Mouse (Mus musculus) lung, postnatal 10 days (tissue): ENCODE results near the gene Chst5.
A peak's percentile ranks its signal among the peaks of the same experiment; 100 is the strongest.
"Not testable (repeated sequence)": the region's sequence is repeated elsewhere in the genome, so short reads cannot be mapped to it uniquely, and the experiment has no call there.

ENCODE experiments used
- DNase-seq: peaks from one replicate; pipeline ENCODE4 v3.0.0; 2021

Chst5 gene

DNA sequence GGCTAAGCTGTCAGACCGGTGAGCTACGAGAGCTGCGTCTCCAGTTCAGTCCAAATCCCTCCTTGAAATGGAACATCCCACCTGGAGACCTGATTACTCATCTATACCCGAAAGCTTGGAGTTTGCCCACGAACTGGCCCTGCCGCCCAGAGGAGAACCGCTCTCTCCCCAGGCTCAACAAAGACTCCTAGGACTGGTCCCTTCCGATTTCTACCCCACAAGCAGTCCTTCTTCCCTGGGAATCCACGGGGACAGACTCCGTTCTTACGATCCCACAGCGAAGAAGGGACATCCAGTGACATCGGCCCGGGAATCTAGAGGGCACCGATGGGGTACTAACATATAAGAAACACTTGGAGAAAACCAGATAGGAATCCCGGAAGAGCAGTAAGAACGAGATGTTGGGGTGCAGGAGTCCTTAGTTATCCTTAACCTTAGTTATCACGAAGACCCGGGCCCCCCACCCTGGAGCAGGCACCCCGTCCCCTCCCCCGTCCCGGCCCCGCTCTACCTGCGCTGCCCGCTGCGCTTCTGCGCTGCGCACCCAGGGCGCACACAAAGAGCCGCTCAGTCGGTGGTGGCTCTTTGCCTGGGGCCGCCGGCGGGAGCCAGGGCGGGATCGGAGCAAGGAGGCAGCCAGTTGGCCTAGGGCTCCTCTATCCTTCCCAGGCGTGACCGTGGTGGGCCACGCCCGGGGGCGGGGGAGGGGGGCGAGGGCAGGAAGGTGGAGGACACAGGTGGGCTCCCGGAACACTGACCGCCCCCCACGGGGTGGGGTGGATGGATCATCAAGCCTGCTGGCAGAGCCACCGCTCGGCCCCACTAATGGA, at the start of gene Chst5:
Gene Chst5, minus strand, starts transcription at position 827 of the 830 bp plus-strand sequence.
- no peak for DNase-seq

DNA sequence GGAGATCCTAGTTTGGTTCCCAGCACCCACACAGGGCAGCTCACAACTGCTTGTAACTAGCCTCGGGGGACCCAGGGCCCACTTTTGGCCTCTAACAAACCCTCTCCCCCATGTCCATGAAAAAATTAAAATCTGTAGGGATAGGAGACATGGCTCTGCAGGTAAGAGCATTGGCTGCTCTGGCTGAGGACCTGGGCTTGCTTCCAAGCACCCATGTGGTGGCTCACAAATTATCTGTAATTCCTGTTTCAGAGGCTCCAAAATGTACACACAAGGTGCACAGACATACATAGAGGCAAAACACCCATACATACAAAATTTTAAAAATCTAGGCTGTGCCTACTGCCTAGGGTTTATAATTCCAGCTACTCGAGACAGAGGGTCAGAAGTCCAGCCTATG, 47.0 kb upstream of the Chst5 start:
- no peak for DNase-seq

DNA sequence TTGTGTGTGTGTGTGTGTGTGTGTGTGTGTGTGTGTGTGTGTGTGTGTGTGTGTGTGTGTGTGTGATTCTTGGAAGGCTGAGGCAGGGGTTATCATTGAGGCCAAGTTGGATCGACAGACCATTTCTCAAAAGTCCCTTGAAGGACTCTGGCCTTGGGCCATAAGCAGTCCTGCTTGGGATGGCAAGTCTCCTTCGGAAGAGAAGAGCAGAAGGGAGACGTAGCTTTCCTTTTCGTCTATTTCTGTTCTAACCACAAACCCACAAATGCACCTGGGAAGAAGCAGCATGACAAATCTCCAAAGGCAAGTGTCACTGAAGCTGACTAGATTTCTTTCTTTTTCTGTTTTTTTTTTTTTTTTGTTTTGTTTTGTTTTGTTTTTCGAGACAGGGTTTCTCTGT, 45.6 kb upstream of the Chst5 start:
- no peak for DNase-seq

DNA sequence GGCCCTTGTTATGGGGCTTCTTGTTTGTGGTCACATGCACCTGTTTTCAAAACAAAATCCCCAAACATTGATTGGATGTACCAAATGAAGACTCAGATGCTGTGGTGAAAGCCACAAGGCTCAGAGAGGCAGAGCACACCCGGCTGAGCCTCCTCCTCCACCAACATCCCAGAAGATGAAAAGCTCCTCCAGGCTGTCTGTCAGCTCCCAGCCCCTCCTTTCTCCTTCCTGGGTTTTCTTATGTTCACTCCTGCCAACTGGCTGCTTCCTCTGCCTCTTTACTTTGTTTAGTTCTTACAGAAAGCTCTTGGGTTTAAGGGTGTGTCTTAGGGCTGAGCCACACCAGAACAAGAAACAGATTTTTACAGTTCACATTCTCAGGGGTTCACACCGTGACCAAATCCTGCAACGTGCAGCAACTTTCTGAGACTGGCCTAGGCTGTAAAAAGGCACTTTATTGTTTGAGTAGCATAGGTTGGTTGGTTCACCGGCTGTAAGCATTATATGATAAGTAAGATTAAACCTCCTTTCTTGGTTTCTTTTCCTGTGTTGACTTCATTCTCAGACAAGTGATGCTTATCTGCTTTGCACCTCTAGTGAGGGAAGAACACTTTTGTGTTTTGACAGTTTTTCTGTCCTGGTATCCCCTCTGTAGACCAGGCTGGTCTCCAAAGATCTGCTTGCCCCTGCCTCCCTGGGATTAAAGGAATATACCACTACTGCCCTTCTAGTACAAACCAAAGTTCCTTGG, 44.8 kb upstream of the Chst5 start:
- DNase-seq: peak; percentile 34

DNA sequence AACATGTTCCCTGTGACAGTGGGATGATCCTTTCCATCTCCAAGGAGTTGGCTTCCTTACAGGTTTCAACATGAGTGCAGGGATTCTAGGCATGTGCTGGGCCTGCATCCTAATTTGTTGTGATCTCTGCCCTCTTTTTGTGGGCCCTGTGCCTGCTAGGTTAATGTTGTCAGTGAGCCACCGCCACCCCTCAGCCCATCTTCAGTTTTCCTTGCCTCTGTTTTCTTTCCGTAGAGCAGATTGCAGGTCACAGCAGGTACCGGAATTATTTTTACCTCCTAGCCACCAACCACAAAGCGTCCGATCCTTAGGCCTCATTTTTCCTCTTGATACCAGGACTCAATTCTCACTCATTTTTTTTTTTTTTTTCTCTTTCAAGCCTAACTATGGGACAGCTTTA, 41.7 kb upstream of the Chst5 start:
- no peak for DNase-seq

DNA sequence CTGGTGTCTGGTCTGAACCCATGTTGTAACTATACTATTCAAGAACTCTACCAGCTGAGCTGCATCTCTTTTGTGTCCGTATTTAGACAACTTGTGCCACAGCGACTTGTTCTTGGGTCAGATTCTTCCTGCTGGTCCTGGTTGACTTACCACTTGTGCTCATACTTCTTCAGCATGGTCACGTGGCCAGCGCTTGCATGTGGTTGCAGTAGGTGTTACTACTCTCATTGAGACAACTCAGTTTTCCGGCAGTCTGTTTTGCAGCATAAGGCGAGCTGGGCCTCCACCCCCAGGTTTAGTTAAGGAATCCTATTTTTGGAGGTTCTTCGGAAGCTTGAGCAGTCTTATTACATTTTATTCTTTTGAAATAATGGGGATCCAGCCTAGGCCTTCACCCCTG, 41.1 kb upstream of the Chst5 start:
- DNase-seq: no peak

DNA sequence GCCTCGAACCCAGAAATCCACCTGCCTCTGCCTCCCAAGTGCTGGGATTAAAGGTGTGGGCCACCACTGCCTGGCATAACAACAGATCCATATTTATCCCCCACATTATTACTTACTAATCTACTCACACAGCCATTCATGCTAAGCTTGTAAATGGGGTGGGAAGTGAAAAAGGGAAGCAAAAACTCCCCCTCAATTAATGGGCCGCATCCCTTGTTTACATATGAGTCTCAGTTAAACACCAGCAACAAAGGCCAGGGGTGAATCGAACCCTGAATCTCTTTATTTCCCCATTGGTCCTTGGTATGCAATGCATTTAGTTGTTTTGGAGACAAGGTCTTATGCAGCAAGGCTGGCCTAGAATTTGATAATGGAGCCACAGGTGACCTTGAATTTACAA, 40.6 kb upstream of the Chst5 start:
- no peak for DNase-seq

DNA sequence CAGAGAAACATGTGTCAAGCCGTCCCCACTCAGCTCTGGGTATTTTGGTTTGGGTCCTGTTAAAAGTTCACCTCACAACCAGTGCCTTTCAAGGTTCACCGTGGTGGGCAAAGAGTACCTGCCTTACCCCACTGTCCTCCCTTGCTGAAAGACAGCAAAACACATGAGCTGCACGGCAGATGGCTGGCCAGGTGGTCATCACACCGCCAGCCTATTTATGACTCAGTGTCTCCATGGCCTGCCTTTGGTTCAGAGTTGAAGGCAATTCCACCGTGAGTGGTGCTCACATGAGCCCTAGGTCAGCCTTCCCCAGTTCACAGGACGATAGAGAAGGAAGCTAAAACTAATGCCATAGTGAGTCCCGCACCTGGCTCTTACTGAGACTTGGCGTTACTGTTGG, 37.7 kb upstream of the Chst5 start:
- DNase-seq: no peak

DNA sequence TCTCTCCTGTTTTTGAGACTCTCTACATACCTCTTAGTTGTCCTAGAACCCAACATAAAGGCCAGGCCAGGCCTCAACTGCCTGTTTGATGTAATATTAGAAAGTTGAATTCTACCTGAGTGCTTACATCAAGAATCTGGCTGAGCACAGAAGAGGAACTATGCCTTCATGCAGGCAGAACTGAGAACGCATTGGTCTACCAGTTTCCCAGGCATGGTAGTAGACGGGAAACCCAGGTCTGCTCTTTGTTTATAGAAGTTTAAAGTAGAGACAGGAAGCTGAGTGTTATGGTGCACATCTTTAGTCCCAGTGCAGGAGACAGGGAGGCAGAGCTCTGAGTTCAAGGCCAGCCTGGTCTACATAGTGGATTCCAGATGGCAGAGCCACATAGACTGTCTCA, 36.9 kb upstream of the Chst5 start:
- DNase-seq: no peak

DNA sequence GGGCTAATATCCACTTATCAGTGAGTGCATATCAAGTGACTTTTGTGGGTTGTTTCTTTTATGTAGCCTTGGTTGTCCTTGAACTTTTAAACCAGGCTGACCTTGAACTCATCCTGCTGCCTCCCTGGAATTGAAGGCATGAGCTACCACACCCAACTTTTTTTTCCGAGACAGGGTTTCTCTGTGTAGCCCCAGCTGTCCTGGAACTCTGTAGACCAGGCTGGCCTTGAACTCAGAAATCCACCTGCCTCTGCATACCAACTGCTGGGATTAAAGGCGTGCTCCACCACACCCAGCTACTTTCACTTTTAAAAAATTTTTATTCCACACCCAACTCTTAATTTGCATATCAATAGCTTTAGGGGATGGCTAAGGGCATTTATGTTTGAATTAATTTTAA, 33.3 kb upstream of the Chst5 start:
- no peak for DNase-seq

DNA sequence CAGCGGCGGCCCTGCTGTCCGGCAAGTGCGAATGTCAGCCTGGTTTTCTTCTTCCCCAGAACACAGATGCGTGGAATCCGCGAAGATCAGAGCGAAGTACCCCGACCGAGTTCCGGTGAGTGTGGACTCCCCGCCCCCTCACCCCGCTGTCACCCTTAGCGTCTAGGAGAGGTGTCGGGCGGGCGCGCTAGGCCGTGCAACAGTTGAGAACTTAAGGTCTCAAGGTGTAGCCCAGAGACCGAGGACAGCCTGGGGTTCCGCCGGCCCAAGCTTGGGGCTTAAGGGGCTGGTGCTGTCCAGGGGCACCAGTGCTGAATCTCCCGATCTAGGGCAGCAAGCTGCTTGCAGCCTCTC, 30.8 kb upstream of the Chst5 start:
- DNase-seq: peak; percentile 66

DNA sequence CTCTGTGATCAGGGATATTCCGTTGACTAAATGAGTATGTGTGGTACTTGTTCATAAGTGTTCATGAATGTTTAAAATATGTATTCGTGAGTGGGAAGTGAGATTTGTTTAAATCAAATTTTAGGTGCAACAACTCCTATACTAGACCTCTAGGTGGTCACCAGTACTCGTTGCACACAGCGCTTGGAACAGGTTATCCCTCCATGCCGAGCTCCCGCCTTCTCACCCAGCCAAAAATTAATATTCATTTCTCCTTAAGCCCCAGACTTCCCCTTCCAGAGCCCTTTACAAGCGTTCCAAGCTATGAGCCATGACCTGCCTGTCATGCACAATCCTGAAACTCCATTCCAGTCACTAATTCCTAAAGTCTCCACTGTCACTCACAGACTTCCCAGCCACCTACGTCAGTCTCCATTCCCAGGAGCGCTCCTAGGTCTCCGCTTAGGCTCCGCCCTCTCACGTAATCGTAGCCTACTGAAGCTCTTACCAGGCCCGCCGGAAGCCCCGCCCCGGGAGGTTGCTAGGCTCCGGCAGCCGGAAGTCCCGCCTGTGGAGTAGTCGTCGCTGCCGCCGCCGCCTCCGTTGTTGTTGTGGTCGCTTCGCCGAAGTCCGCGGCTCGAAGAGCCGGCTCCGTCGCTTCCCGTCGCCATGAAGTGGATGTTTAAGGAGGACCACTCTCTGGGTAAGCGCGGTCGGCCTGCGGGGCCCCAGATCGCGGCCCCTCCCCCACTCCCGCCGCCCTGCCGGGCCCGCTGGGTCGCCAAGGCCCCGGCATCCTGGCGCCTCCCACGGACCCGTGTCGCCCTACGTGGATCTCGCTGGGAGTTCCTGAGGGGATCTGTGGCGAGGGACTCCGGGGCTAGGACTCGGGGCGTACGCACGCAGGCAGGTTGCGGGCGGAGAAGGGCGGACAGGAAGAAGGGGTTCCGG, 30.2 kb upstream of the Chst5 start, which contains the start of gene Gabarapl2:
Gene Gabarapl2, plus strand, starts transcription at position 533 of the 930 bp plus-strand sequence.
- DNase-seq: peak; percentile 99

DNA sequence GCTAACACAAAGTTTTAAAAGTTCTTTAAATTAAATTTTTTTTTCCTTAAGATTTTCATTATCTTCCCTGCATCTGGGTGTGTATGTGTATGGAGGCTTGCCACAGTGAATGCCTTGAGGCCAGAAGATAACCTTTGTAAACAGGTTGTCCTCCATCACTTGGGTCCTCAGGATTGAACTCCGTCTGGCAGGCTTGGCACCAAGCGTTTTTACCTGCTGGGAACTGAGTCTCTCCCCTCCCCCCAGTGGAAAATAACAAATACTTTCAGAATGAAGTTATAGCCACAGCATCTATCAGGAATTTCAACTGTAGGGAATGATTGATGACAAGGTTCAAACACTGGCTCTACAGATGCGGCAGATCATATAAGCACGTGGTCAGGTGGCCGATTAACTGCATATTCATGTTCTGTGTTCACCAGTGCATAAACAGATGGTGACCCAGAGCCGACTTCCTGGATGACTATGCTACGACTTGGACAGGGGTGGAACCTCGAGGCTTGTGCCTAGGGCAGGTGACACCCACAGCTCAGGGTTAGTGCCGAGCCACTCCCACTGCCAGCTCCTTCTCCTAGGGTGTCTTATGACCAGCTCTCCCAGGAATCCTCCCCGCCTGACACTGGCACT, 29.4 kb upstream of the Chst5 start:
- DNase-seq: peak; percentile 43

DNA sequence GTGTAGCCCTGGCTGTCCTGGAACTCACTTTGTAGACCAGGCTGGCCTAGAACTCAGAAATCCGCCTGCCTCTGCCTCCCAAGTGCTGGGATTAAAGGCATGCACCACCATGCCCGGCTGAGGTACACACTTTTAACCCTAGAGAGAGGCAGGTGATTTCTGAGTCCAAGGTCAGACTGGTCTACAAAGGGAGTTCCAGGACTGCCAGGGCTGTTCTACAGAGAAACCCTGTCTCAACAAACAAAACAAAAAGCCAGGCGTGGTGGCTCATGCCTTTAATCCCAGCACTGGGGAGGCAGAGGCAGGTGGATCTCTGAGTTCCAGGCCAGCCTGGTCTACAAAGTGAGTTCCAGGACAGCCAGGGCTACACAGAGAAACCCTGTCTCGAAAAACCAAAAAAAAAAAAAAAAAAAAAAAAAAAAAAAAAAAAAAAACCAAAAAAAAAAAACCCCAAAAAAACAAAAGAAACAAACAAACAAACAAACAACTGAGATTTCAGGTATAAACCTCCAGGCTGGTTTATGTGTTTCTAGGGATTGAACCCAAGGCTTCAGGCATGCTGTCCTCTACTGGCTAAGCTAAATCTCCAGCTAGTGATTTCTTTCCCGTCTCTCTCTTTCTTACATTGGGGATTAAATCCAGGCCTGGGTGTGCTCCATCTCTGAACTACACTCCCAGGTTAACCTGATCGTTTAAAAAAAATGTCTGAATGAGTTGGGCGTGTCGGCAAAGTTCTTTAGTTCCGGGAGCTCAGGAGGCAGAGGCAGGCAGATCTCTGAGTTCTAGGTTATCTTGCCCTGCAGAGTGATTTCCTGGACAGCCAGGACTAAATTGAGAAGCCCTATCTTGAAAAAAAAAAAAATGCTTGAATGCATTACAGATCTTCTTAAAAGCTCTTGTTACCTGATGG, 28.1 kb upstream of the Chst5 start:
- not testable (repeated sequence) for DNase-seq

DNA sequence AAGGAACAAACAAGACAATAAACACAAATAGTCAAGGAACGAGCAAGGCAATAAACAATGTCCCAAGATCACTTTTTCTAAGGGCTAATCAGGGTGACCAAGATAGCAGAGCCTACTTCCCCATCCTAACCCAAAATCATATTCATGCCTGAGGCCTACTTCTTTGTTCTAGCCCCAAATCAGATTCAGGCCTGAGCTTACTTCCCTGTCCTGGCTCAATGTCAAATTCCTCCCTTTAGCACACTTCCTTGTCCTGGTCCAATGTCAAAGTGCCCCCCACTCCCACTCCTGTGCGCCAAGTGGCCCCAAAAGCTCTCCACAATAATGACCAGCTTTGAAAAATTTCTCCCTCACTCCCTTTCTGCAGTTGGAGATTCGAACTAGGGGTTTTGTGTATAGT, 26.9 kb upstream of the Chst5 start:
- no peak for DNase-seq

DNA sequence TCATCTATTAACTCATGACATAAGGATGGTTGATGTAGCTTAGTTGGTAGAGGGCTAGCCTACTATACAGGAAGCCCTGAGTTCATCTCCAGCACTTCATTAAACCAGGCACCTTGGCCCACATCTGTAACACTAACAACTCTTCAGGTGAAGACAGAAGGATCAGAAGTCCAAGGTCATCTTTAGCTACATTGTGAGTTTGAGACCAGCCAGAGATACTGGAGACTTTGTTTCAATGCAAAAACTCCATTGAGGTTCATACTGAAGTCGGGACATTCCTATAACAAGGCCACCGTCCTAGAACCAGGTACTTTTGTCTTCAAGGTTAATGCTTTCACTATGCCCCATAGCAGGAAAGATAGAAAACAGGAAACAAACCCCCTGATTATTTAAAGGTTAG, 24.0 kb upstream of the Chst5 start:
- no peak for DNase-seq

DNA sequence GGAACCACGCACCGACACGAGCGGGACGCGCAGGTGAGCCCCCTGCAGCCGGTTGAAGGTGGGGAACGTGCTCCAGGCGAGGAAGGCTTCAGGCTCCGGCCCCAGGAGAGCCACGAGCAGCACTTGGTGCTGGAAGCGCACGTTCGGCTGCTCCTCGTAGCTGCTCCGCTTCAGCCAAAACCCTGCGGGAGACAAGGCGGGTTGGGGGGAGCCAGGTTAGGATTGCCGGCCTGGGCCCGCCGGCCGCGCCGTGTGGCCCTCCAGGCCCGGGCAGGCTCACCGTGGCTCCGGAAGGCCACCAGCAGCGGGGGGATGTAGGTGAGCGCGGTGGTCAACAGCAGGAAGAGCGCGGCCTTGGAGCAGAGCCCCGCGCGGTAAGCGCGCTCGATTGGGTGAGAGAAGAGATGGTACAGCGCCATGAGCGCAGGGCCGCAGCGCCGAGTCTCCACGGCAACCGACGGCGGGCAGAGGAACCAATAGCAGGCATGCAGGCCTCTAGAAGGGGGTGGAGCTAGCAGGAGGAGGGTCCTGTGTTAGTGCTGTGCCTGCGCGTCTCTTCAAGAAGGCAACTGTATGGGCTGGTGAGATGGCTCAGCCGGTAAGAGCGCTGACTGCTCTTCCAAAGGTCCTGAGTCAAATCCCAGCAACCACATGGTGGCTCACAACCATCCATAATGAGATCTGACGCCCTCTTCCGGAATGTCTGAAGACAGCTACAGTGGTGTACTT, 23.3 kb upstream of the Chst5 start, which contains the start of gene Tmem231:
Gene Tmem231, minus strand, starts transcription at position 534 of the 729 bp plus-strand sequence.
- DNase-seq: peak; percentile 96

DNA sequence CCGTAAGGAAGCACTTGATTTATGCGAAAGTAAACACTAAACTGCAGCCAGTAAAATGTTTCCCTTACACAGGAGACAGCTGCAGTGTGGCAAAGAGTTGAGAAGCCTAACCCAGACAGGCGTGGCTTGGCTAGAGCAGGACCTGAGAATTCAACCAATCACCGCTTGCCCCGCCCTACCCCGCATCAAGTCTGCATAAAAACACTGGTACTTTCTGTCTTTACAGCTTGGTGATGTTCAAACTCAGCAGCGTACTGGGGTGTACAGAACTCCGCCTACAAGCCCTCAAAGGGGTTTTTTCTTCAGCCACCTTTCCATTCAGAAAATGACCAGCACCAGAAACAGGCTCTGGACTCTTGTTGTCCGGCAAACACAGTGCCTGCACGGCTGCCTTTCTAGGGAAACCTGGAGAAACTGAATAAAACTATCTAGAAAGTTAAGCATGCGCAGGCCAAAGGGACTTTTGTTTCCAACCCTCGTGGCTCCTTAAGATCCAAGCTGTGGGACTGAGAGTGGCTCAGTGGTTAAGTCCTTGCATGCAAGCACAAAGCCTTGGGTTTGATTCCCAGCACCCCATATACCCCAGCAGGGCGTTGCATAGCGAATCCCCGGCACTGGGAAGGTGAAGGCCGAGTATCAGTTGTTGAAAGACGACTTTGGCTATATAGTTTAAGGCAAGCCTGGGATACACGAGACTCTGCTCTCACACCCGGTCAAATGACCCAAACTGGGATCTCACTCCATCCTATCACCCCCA, 22.5 kb upstream of the Chst5 start:
- peak; percentile 86 for DNase-seq

DNA sequence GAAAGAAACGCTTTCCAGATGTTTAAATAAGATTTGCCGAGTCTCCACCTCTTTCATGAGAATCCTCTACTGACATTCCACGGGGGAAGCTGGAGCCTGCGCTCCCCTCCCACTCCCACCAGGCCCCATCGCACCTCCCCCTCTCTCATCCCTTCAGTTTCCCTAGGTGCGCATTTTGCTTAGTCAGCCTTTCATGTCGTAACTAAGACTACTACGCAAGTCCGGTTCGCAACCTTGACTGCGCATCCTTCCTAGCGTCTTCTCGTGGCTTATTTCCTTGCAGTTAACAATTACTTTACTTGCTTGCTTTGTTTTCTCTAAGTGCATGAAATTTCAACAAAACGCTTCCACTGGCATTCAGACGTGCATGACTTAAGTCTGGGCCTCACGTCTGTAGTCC, 21.5 kb upstream of the Chst5 start:
- no peak for DNase-seq
